Mouse (Mus musculus) CD8-positive naive resting alpha-beta T cell, adult 2 months (primary cell): ENCODE measurements around the gene Rasal2.
"Not testable (repeated sequence)": the region's sequence is repeated elsewhere in the genome, so short reads cannot be mapped to it uniquely, and the experiment has no call there.

Experiments used
- DNase-seq, 2 experiments: peaks; one replicate each; pipeline ENCODE4 v3.0.0; 2022; ENCODE audit warnings: low read depth in 2 of 2, low spot score in 2 of 2

The Rasal2 gene

DNA sequence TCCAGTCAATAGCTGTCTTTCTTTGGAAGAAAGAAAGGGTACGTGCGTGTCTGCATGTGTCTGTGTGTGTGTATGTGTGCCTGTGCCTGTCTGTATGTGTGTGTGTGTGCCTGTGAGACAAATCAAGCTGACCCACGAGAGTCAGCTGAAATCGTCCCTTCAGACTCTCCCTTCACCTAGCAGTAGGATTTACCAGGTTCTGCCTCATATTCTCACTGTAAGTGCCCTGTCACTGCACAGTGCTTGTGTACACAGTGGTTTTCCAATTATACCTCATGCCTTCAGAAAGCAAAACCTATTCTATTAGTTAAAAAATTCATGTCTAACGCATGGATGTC is 168.0 kb downstream of the Rasal2 start:
- no peak for DNase-seq

DNA sequence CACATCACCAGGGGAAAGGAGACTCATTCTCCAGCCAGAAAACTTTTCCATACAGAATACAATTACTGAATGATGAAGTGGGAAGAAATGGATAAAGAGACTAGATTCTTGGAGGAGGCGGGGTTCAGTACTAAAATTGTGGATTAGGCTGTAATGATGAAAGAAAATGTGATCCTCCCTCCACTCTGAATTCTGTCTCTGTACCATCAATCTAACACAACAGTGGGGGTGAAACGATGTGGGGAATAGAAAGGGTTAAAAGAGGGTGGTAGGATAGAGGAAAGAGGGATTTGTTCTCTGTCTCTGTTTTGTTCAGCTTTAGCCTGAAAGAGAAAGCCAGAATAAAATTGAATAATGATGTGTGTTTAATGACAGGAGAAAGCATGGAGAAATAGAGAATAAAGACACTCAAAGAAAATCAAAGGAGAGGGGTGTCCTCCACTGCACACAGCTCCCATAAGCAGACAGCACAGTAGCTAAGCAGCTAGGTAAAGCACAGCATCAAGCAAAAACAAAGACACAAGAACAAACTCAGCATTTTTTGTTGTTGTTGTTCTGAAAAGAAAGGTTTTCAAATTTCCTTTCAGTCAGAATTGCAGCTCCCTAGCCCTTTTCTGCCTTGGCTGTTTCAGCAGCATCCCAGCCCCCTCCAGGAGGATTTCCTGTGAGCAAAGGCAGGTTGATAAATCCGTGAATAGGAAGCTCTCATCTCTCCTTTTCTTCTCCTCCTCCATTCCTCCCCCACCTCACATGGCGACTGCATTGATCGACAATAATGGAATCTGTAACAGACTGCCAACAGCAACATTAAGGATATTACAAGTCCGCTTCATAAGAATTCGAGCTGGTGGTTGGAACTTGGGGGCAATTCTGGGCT is 168.6 kb downstream of the Rasal2 start:
- no peak for DNase-seq

DNA sequence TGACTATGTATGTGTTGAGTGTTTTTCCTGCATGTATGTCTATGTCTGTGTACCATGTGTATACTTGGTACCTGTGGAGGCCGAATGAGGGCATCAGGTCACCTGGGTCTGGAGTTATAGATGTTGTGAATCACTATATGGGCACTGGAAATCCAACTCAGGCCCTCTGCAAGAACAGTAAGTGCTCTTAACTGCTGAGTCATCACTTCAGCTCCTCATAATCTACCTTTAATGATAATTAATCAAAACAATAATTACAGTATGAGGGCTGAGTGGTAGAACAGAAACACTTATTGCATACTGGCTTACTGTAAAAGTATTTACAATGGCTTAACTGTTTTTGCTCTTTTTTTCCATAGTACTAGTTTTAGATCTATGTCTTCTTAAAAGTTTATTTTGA is 172.7 kb downstream of the Rasal2 start:
- no peak for DNase-seq

DNA sequence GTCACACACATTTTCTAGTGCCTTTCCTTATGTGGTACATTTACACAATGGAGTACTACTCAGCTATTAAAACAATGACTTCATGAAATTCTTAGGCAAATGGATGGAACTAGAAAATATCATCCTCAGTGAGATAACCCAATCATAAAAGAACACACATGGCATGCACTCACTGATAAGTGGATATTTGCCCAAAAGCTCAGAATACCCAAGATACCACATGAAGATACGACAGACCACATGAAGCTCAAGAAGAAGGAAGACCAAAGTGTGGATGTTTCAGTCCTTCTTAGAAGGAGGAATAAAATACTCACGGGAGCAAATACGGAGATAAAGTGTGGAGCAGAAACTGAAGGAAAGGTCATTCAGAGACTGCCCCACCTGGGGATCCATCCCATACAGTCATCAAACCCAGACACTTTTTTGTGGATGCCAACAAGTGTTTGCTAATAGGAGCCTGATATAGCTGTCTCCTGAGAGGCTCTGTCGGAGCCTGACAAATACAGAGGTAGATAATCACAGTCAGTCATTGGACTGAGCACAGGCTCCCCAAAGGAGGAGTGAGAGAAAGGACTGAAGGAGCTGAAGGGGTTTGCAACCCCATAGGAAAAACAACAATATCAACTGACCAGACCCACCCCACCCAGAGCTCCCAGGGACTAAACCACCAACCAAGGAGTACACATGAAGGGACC is 175.6 kb downstream of the Rasal2 start:
- not testable (repeated sequence) for DNase-seq

DNA sequence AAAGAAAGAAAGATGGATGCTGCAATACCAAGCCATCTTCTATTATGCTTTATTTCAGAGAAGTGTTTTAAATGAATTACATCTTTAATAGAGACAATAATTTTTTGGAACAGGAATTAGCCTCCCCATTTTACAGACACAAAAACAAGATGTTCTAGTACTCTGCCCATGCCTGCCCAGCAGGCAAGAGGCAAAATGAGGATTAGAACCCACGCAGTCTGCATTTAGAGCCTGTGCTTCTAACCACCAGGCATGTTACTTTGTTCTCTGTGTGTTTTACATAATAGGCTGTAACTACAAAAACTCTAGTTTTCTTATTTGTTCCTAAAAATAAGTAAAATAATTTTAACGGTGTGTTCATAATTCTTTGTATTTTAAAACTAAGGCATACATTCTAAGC is 178.9 kb downstream of the Rasal2 start:
- no peak for DNase-seq

DNA sequence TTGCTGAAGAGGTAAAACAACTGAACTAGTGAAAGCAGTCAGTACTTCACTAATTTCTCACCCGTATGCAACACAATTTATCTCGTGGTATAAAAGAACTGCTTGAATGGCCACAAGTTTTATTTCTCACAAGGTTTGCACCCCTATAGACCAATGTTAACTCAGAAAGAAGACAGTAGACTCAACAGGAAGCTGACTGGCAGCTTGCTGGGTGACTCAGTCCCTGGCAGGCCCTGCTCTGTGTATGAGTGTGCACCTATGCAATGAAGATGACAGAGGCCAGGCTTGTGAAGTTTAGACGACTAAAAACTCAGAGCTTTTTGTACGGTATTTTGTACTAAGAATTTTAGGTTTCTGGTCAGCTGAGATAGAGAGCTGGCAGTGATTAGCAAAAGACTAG is 180.0 kb downstream of the Rasal2 start:
- DNase-seq: no peak

DNA sequence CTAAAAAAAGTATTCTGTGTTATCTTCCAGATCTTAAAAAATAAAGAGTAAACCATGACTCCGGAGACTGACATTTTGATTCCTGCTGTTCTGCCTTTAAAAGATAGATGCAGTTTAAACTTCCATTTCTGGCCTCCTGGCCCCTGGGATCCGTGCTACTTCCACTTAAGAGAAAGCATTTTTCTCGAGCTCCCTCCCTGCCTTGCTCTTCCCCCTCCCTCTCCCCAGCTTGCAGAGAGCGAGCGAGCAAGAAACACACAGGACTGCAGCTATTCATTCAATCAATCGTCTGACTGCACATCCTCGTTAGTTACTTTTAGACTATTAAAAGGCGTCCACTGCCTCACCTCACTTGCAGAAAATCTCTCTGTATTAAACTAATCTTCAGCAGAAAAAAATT is 181.4 kb downstream of the Rasal2 start:
- DNase-seq: no peak

GRCm38 (mm10) chr1:157230386-157230785 is 182.0 kb downstream of the Rasal2 start:
- no peak for DNase-seq

GRCm38 (mm10) chr1:157225013-157225412 is 187.4 kb downstream of the Rasal2 start:
- DNase-seq: no peak

- DNase-seq: no peak
Measured at GRCm38 (mm10) chr1:157220910-157221309, 191.5 kb downstream of the Rasal2 start.

GRCm38 (mm10) chr1:157220466-157220865 is 191.9 kb downstream of the Rasal2 start:
- DNase-seq: no peak

- no peak for DNase-seq
Measured at GRCm38 (mm10) chr1:157208754-157209153, 203.6 kb downstream of the Rasal2 start.

DNA sequence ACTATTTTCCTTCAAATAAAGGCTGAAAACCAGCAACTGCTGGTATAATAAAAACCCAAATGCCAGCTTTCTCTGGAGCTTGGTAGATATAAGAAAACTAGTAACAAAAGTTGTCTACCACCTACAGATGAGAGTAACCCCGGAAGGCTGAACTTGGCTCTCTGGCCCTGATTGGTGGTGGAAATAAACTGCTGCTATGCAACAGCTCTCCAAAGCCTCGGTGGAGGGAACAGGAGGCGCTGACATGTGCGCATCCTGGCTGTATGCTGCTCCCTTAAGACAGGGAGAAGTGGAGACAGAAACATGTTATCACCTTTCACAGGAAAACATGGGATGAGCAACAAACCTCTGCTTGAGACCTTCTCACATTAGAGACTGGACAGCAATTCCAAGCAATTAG is 206.7 kb downstream of the Rasal2 start:
- no peak for DNase-seq

GRCm38 (mm10) chr1:157183043-157183442 is 229.4 kb downstream of the Rasal2 start:
- DNase-seq: no peak

GRCm38 (mm10) chr1:157182431-157182830 is 230.0 kb downstream of the Rasal2 start:
- DNase-seq: no peak

DNA sequence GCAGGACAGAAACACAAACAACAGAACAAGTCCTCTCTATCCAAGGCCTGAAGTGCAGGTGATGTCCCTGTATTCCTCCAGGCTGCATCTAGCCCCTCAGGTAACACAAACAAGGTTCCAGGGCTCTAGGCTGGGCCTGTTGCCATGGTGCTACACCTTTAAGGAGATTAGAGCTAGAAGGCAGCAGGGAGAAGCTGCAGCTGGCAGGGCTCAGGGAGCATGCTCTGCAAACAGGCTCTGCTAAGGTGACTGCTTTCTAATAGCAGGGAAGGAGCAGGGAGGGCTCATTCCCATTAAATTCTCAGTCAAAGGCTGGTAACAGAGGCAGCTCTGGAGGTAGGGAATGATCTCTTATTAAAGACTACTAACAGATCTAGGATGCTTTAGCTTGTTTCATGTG is 231.3 kb downstream of the Rasal2 start:
- DNase-seq: no peak

DNA sequence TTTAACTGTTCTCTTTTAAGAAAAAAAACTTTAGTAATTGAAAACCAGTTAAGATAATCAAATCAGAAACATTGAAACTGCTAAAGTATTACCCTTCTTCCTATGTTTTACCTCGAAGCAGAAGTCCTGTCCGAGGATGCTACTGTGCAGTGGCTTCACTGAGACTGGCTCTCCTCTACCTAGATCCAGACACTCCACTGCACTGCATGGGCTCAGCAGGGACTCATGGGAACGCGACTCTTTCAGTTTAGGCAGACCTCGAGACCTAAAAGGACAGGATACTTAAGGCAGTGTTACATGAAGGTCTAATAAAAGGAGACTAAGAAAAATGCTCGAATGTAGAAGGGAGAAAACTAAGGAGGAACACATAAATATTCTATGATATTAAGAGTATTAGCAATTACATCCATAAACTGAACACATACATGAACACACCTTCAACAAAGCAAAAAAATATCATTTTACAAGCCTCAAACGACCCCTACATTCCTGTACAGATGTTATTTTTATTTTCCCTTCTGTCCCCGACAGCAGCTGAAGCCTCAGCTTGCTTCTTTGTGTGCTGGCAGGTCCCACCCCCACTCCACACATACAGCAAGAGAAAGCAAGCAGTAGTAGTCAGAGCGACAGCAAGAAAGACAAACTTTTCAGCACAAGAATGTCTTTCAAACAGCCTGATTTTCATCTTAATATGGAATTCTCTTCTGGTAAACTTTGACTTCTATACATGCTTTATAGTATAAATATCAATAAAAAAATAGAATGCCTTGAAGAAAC is 233.2 kb downstream of the Rasal2 start:
- DNase-seq: no peak

- DNase-seq: no peak
Measured at GRCm38 (mm10) chr1:157169292-157169691, 243.1 kb downstream of the Rasal2 start.

DNA sequence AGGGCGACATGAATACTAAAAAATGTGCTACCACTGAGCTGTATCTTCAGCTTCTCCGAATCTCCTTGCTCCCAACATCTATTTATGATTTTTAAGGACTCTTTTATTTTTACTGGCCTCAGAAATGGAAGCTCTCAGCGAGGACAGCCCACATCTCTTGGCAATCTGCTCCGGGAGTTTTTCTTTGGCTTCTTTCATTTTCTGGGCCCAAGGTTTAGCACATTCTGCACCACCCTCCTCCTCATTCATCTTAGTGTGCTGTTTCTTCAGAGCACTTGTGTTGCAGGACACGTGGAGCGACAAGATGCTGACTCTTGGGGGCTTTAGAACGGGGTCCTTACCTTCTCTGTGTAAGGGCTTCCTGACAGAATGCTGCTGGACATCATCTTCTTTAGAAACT is 243.5 kb downstream of the Rasal2 start:
- no peak for DNase-seq

DNA sequence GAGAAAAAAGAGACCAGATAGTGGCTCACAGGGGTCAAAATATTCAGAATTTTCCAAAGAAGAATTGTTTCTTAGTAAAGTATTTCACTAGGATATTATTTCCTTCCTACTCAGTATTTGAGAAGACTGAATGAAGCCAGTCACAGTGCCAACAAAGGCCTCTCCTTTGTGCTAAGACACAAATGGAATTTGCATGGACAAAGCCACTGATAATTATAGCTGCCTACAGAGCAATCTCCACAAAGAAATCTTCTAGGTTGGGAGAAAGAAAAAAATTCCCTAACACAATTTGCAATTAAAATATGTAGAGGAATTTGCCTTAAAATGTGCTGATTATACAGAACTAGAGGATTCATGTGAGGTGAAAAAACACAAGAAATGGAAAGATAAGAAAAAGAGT is 258.6 kb downstream of the Rasal2 start:
- DNase-seq: no peak

GRCm38 (mm10) chr1:157150107-157150506 is 262.3 kb downstream of the Rasal2 start:
- no peak for DNase-seq

- no peak for DNase-seq
Measured at GRCm38 (mm10) chr1:157144621-157145020, 267.8 kb downstream of the Rasal2 start.
